Mouse (Mus musculus) stomach, postnatal 0 days (tissue): ENCODE data around the gene Cd99l2. TPM values are rescaled to one million over a fixed set of nuclear protein-coding genes. Genes with fewer than 3 reads are reported as not detected.
A peak's percentile ranks its signal among the peaks of the same experiment; 100 is the strongest.

ENCODE experiments used
- ATAC-seq: fragments of 200-750 bp; cut with Nextera tagmentation; 2 replicates; pipeline ENCODE4 v1.8.0; 2017; ENCODE audit not compliant: low FRiP score, low TSS enrichment
- DNase-seq: peaks from one replicate; pipeline ENCODE4 v3.0.0-alpha.2; 2016; ENCODE audit warnings: low spot score
- H3K27ac ChIP-seq: fragments of 300-500 bp; sonication (generic); replicated peaks from 2 replicates; pipeline ENCODE4 v1.5.1; 2014; ENCODE audit warnings: mild to moderate bottlenecking, control low read depth
- H3K27me3 ChIP-seq: fragments of 300-500 bp; sonication (generic); 2 replicates; pipeline ENCODE4 v1.6.1; 2014; ENCODE audit warnings: low read length; ENCODE audit not compliant: control insufficient read depth, insufficient read depth
- H3K36me3 ChIP-seq: fragments of 300-500 bp; sonication (generic); 2 replicates; pipeline ENCODE4 v1.6.1; 2014; ENCODE audit warnings: low read length, mixed read lengths; ENCODE audit not compliant: control insufficient read depth, insufficient read depth
- H3K4me1 ChIP-seq: fragments of 300-500 bp; sonication (generic); replicated peaks from 2 replicates; pipeline ENCODE4 v1.6.1; 2014; ENCODE audit warnings: antibody characterized with exemption; ENCODE audit not compliant: control insufficient read depth, insufficient read depth
- H3K4me2 ChIP-seq: fragments of 300-500 bp; sonication (generic); replicated peaks from 2 replicates; pipeline ENCODE4 v1.6.1; 2014; ENCODE audit warnings: low read depth, mild to moderate bottlenecking, control low read depth, moderate library complexity
- H3K4me3 ChIP-seq: fragments of 300-500 bp; sonication (generic); 2 replicates; pipeline ENCODE4 v1.5.1; 2014; ENCODE audit warnings: low read depth, low read length, control low read depth
- H3K9ac ChIP-seq: fragments of 300-500 bp; sonication (generic); 2 replicates; pipeline ENCODE4 v1.6.1; 2014; ENCODE audit warnings: mild to moderate bottlenecking, low read length, control low read depth, mixed read lengths
- H3K9me3 ChIP-seq: fragments of 300-500 bp; sonication (generic); 2 replicates; pipeline ENCODE4 v1.6.1; 2016; ENCODE audit warnings: low read length; ENCODE audit not compliant: control insufficient read depth
- CTCF ChIP-seq: IDR thresholded peaks from 2 replicates; pipeline ENCODE4 v1.5.1; 2016; ENCODE audit warnings: antibody characterized with exemption, low read depth, mild to moderate bottlenecking, moderate library complexity
- EP300 ChIP-seq: optimal IDR thresholded peaks from 2 replicates; pipeline ENCODE3; 2016; ENCODE audit warnings: antibody characterized with exemption
- WGBS: fragments of 180-500 bp; shearing (Covaris S2); extraction: QIAGEN DNeasy Blood & Tissue Kit; methylation state at CpG from one replicate; pipeline ENCODE4 v1.1.7; 2014; 5-methylcytosine and 5-hydroxymethylcytosine counted together
- polyA plus RNA-seq: library from polyadenylated mRNA; unstranded; fragments of >200 nt; fragmentation: Nextera tagmentation; extraction: Ambion mirVana; gene quantifications from 2 replicates; pipeline ENCODE4 v1.2.1, GENCODE M21; 2015

Cd99l2 gene
- polyA plus RNA-seq, 1 experiment from 2014 or later: 12.2 TPM

DNA sequence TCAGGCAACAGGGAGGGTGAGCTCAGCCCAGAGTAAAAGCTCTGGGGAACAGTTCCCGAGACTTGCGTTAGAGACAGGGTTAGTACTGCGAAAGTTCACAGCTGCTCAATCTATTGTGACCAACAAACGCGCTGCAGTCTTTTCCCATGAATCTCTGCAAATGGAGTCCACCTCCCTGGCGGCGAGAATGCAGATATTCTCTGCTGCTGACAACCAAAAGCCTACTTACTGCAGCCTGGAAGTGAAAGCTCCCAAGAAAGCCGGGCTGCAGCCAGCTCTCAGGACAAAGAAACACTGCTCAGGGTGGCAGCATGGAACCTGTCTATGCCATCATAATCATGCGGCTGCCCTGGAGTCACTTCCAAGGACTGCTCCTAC is 619 bp upstream of the Cd99l2 start:
- Histone ChIP-seq H3K27me3 (no peaks in the 10 kb centered on the region), H3K9me3 (no peaks in the 10 kb centered on the region), H3K4me2 (peak overlapping the region; percentile 61), H3K4me1 (no peaks in the 10 kb centered on the region), H3K9ac (peak overlapping the region; percentile 69), H3K27ac (peak overlapping the region; percentile 88), H3K36me3 (no peaks in the 10 kb centered on the region), H3K4me3 (peak overlapping the region; percentile 51)
- WGBS: 15% methylated on average over 9 of the region's 9 CpGs
- ATAC-seq (peak; percentile 28), DNase-seq (peak; percentile 42)
- no peak for TF ChIP-seq EP300
- peak; percentile 54 for TF ChIP-seq CTCF

DNA sequence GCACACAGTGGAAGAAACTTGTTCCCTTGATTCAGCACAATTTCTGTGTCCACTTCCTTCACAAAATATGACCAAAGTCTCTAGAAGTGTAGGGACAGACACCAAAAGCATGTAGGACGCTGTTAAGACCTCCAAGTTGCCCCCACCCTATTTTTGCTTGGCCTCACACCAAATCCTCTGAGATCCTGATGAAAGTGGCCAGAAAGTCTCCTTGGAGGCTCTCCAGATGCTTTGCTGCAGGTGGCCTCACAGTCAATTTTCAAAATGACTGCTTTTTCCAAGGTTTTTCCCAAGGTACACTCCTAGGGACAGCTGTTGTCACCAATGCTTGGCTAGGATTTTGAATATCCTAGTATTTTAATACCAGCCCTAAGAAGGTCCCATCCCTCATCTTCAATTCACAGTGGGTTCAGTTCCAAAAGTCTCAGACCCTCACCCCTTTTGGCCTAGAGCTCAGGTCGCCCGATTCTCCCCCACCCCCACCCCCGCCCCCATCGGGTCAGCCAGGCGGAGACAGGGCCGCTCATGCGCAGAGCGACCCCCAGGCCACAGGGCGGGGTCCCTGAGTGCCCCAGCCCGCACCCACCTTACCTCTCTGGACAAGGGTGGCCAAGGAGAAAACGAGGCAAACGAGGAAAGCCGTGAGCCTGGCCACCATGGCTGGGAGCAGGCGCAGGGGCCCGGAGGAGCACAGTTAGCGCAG is 567 bp downstream of the Cd99l2 start:
- peak overlapping the region; percentile 61 for H3K4me2 ChIP-seq
- no peaks in the 10 kb centered on the region for H3K9me3 ChIP-seq
- H3K4me1 ChIP-seq: no peaks in the 10 kb centered on the region
- TF ChIP-seq EP300 (no peak), CTCF (no peak)
- no peaks in the 10 kb centered on the region for H3K27me3 ChIP-seq
- H3K4me3 ChIP-seq: peak overlapping the region; percentile 51
- no peaks in the 10 kb centered on the region for H3K36me3 ChIP-seq
- ATAC-seq: no peak; the same call in none of the 2 replicates
- WGBS: 26% methylated on average over 16 of the region's 17 CpGs
- H3K9ac ChIP-seq: peak overlapping the region; percentile 69
- DNase-seq: no peak
- H3K27ac ChIP-seq: peak overlapping the region; percentile 88

DNA sequence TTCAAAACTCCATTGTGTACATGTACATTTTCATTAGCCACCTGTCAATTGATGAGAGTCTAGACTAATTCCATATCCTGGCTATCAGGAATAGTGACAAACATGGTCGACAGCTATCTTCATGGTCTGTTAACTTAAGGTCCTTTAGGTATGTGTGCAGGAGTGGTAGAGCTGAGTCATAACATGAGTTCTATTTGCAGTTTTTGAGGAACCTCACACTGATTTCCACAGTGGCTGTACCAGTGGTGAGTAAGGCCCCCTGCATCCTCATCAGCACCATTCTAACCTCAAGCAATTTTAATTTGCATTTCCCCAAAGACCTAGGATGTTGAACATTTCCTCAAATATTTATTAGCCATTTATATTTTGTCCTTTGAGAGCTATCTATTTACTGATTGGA is 3.3 kb downstream of the Cd99l2 start:
- Histone ChIP-seq H3K4me3 (no peak overlapping the region), H3K27me3 (no peaks in the 10 kb centered on the region), H3K4me2 (no peak overlapping the region), H3K9ac (no peak overlapping the region), H3K27ac (no peak overlapping the region), H3K36me3 (no peaks in the 10 kb centered on the region), H3K9me3 (no peaks in the 10 kb centered on the region), H3K4me1 (no peaks in the 10 kb centered on the region)
- WGBS: 67% methylated on average over 1 of the region's 1 CpGs
- DNase-seq (no peak), ATAC-seq (no peak)
- TF ChIP-seq EP300 (no peak), CTCF (no peak)

DNA sequence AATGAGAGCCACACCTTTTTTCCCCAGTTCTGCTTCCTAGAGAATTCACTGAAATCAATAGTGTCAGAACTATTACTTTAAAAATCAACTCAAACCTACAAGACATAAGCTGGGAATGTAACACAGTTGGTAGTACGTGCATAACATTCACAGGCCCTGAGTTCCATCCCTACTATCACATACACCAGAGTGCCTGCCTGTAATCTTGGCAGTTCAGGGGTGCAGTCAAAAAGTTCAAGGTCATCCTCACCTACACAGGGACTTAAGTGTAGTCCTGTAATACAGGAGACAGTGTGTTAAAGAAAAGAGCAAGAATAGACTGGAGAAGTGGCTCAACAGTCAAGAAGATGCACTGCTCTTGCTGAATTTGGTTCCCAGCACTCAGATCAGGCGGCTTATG is 10.4 kb downstream of the Cd99l2 start:
- DNase-seq (no peak), ATAC-seq (no peak)
- Histone ChIP-seq H3K4me1 (no peaks in the 10 kb centered on the region), H3K4me2 (no peak overlapping the region), H3K9me3 (no peaks in the 10 kb centered on the region), H3K4me3 (no peak overlapping the region), H3K27me3 (no peaks in the 10 kb centered on the region), H3K36me3 (no peaks in the 10 kb centered on the region), H3K9ac (no peak overlapping the region), H3K27ac (no peak overlapping the region)
- TF ChIP-seq CTCF (no peak), EP300 (no peak)
- WGBS: 82% methylated on average over 2 of the region's 2 CpGs

DNA sequence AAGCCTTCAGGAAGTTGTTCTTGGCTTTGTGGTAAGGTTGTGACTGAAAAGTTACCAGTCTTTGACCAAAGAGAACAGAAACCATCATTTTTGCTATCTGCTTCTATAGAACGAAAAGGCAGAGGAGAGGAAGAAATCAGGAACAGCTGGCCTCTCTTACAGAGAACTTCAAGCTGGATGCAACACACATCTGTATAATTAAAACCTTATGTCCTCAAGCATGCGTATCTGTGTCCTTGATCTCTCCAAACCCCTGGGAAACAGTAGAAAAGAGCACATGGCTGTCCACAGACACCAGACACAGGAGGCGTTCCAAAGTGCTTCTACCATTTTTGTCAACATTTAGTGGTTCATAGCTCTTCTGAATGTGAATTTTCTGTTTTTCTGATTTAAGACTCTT is 16.7 kb downstream of the Cd99l2 start:
- H3K27me3 ChIP-seq: no peaks in the 10 kb centered on the region
- no peak overlapping the region for H3K27ac ChIP-seq
- no peaks in the 10 kb centered on the region for H3K36me3 ChIP-seq
- no peak for TF ChIP-seq EP300
- TF ChIP-seq CTCF: no peak
- ATAC-seq (no peak), DNase-seq (no peak)
- H3K4me2 ChIP-seq: no peak overlapping the region
- H3K9ac ChIP-seq: no peak overlapping the region
- no peaks in the 10 kb centered on the region for H3K9me3 ChIP-seq
- H3K4me3 ChIP-seq: no peak overlapping the region
- no peaks in the 10 kb centered on the region for H3K4me1 ChIP-seq
- 66% methylated on average over 3 of the region's 3 CpGs for WGBS

DNA sequence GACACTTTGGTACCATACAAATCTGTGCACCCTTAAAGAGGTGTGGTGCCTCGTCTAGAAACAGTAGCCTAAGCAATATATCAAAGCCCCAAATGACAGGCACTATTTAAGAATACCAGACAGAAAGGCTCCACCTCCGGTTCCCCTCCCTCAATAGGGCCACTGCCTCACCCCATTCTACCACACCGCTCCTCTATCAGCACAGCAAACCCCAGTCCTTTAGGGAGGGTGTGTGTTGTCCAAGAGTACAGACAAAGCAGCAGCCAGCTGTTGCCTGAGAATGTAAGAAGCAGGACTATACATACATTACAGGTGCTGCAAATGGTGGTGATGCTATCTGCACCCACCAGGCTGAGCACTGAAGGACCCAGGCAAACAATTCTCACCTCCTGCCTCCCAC is 17.2 kb downstream of the Cd99l2 start:
- no peak for ATAC-seq
- Histone ChIP-seq H3K4me3 (no peak overlapping the region), H3K4me2 (no peak overlapping the region), H3K9ac (no peak overlapping the region), H3K9me3 (no peaks in the 10 kb centered on the region), H3K36me3 (no peaks in the 10 kb centered on the region), H3K27me3 (no peaks in the 10 kb centered on the region), H3K27ac (no peak overlapping the region), H3K4me1 (no peaks in the 10 kb centered on the region)
- TF ChIP-seq CTCF (no peak), EP300 (no peak)
- 53% methylated on average over 3 of the region's 3 CpGs for WGBS
- no peak for DNase-seq
